Mouse (Mus musculus) liver, embryonic 14.5 days (tissue): ENCODE measurements at regions not wholly inside any gene's neighbourhood (a gene's known extent, or its start where the extent isn't known, plus 50 kb on each side); places are given as distances from the start of the nearest gene placed in this dataset.

Source experiments
- CTCF ChIP-seq: IDR thresholded peaks from 2 replicates; pipeline ENCODE4 v1.5.1; 2016; ENCODE audit warnings: antibody characterized with exemption, low read depth, control low read depth
- EP300 ChIP-seq: IDR thresholded peaks from 2 replicates; pipeline ENCODE4 v1.6.1; 2016; ENCODE audit warnings: antibody characterized with exemption, low read depth

- TF ChIP-seq CTCF (no peak), EP300 (no peak)
These were observed 552.2 kb downstream of the Plcl1 start for GRCm38 (mm10) chr1:55957804-55958445.
